Mouse (Mus musculus) lung, postnatal 0 days (tissue): ENCODE data around the gene Boc. TPM values are rescaled to one million over a fixed set of nuclear protein-coding genes. Genes with fewer than 3 reads are reported as not detected.

Experiments
- ATAC-seq: fragments of 200-750 bp; cut with Nextera tagmentation; 2 replicates; pipeline ENCODE4 v1.8.0; 2017; ENCODE audit warnings: moderate library complexity
- DNase-seq: peaks from one replicate; pipeline ENCODE4 v3.0.0-alpha.2; 2016; ENCODE audit warnings: low spot score
- H3K27ac ChIP-seq: fragments of 300-500 bp; sonication (generic); 2 replicates; pipeline ENCODE4 v1.5.1; 2014; ENCODE audit warnings: antibody characterized with exemption, mild to moderate bottlenecking, low read length, mixed read lengths
- H3K27me3 ChIP-seq: fragments of 300-500 bp; sonication (generic); replicated peaks from 2 replicates; pipeline ENCODE4 v1.6.1; 2014; ENCODE audit warnings: low read length, mixed read lengths; ENCODE audit not compliant: insufficient read depth
- H3K36me3 ChIP-seq: fragments of 300-500 bp; sonication (generic); 2 replicates; pipeline ENCODE4 v1.6.1; 2014; ENCODE audit warnings: low read length, mixed read lengths; ENCODE audit not compliant: insufficient read depth
- H3K4me1 ChIP-seq: fragments of 300-500 bp; sonication (generic); 2 replicates; pipeline ENCODE4 v1.6.1; 2014; ENCODE audit warnings: antibody characterized with exemption, low read depth, low read length, mixed read lengths; ENCODE audit not compliant: insufficient read depth
- H3K4me2 ChIP-seq: fragments of 300-500 bp; sonication (generic); replicated peaks from 2 replicates; pipeline ENCODE4 v1.6.1; 2014; ENCODE audit warnings: low read depth, mild to moderate bottlenecking, low read length, moderate library complexity, mixed read lengths
- H3K4me3 ChIP-seq: fragments of 300-500 bp; sonication (generic); 2 replicates; pipeline ENCODE4 v1.5.1; 2014; ENCODE audit warnings: low read depth, low read length
- H3K9ac ChIP-seq: fragments of 300-500 bp; sonication (generic); replicated peaks from 2 replicates; pipeline ENCODE4 v1.6.1; 2014; ENCODE audit warnings: low read depth, mild to moderate bottlenecking
- H3K9me3 ChIP-seq: fragments of 300-500 bp; sonication (generic); 2 replicates; pipeline ENCODE4 v1.6.1; 2016; ENCODE audit warnings: low read length, mixed read lengths
- CTCF ChIP-seq: IDR thresholded peaks from 2 replicates; pipeline ENCODE4 v1.5.1; 2016; ENCODE audit warnings: antibody characterized with exemption, mild to moderate bottlenecking
- EP300 ChIP-seq: IDR thresholded peaks from 2 replicates; pipeline ENCODE4 v1.6.1; 2016; ENCODE audit warnings: antibody characterized with exemption, mild to moderate bottlenecking, control low read depth
- WGBS: fragments of 180-500 bp; shearing (Covaris S2); extraction: QIAGEN DNeasy Blood & Tissue Kit; methylation state at CpG from one replicate; pipeline ENCODE4 v1.1.7; 2014; 5-methylcytosine and 5-hydroxymethylcytosine counted together
- polyA plus RNA-seq: library from polyadenylated mRNA; unstranded; fragments of >200 nt; fragmentation: Nextera tagmentation; extraction: Ambion mirVana; gene quantifications from 2 replicates; pipeline ENCODE4 v1.2.1, GENCODE M21; 2015

Boc gene
- polyA plus RNA-seq, 1 experiment from 2014 or later = 14.1 TPM

GRCm38 (mm10) chr16:44527218-44527905 lies 31.3 kb downstream of the Boc start:
- WGBS = 49% methylated on average over 11 of the region's 11 CpGs
- Histone ChIP-seq H3K36me3 (no peaks in the 10 kb centered on the region), H3K4me2 (no peak overlapping the region), H3K9me3 (no peaks in the 10 kb centered on the region), H3K9ac (no peak overlapping the region), H3K4me1 (no peaks in the 10 kb centered on the region; the same call in 1 of the 2 replicates), H3K4me3 (no peak overlapping the region), H3K27me3 (no peaks in the 10 kb centered on the region), H3K27ac (no peak overlapping the region)
- peak; percentile 4; the same call in 1 of the 2 replicates for ATAC-seq
- TF ChIP-seq CTCF = no peak
- no peak for TF ChIP-seq EP300
- DNase-seq = no peak

DNA sequence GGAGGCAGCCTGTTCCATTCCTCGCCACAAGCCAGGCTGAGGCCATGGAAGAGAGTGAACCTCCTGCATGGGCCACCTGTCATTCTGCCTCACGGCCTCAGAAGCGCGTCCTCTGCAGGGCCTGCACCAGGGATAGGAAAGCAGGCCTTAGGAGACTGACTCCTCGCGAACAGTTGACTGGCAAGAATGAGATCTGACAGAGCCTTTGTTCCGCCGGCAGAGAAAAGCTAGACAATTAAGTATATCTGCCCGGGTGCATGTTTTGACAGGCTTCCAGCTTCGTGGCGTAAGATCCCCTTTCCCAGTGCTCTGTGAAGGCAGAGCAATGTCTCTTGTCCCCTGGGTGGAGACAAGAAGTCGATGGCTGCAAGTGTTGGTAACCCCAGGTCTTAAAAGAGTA lies 32.0 kb downstream of the Boc start:
- no peak for TF ChIP-seq EP300
- TF ChIP-seq CTCF = no peak
- no peaks in the 10 kb centered on the region for H3K36me3 ChIP-seq
- H3K27me3 ChIP-seq = no peaks in the 10 kb centered on the region
- no peak overlapping the region for H3K27ac ChIP-seq
- WGBS = 37% methylated on average over 12 of the region's 12 CpGs
- H3K4me1 ChIP-seq = no peaks in the 10 kb centered on the region; the same call in 1 of the 2 replicates
- no peak overlapping the region for H3K4me3 ChIP-seq
- peak; percentile 58 for DNase-seq
- ATAC-seq = 0 out of 2 replicates have a peak, but pooled peaks have one; percentile 31
- H3K9me3 ChIP-seq = no peaks in the 10 kb centered on the region
- no peak overlapping the region for H3K9ac ChIP-seq
- no peak overlapping the region for H3K4me2 ChIP-seq

- TF ChIP-seq EP300 (no peak), CTCF (no peak)
- H3K9ac ChIP-seq = no peak overlapping the region
- no peak overlapping the region for H3K4me2 ChIP-seq
- H3K27me3 ChIP-seq = no peaks in the 10 kb centered on the region
- H3K9me3 ChIP-seq = no peaks in the 10 kb centered on the region
- WGBS = 83% methylated on average over 1 of the region's 1 CpGs
- ATAC-seq (no peak), DNase-seq (no peak)
- H3K4me1 ChIP-seq = no peaks in the 10 kb centered on the region; the same call in 1 of the 2 replicates
- H3K27ac ChIP-seq = no peak overlapping the region
- no peak overlapping the region for H3K4me3 ChIP-seq
- no peaks in the 10 kb centered on the region for H3K36me3 ChIP-seq
These were observed 32.7 kb downstream of the Boc start for GRCm38 (mm10) chr16:44526044-44526443.

DNA sequence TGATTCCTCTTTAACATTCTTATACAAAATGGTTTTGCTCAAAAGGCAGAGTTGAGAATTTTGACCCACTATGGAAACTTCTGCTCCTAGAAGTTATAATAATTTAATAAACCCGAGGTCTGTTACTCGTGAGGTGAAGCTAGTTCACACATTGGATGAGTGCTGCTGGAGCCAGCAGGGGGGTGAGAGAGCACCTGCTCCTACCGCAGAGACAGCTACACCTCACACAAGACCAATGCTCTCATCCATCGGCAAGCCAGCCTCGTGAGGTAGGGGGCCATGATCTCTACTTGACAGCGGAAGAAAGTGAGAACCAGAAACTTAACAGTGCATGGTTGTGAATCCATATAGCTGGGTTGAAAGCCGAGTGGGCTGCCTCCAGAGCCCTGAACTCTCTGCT lies 35.1 kb downstream of the Boc start:
- TF ChIP-seq EP300 (no peak), CTCF (no peak)
- H3K36me3 ChIP-seq = no peaks in the 10 kb centered on the region
- no peak for ATAC-seq
- H3K27me3 ChIP-seq = no peaks in the 10 kb centered on the region
- no peak overlapping the region for H3K9ac ChIP-seq
- H3K27ac ChIP-seq = no peak overlapping the region
- no peak for DNase-seq
- 78% methylated on average over 7 of the region's 7 CpGs for WGBS
- no peak overlapping the region for H3K4me3 ChIP-seq
- no peaks in the 10 kb centered on the region for H3K9me3 ChIP-seq
- no peak overlapping the region for H3K4me2 ChIP-seq
- no peaks in the 10 kb centered on the region for H3K4me1 ChIP-seq

- H3K4me1 ChIP-seq = no peaks in the 10 kb centered on the region
- ATAC-seq = no peak
- H3K27ac ChIP-seq = no peak overlapping the region
- 73% methylated on average over 6 of the region's 6 CpGs for WGBS
- H3K4me3 ChIP-seq = no peak overlapping the region
- no peaks in the 10 kb centered on the region for H3K27me3 ChIP-seq
- H3K9ac ChIP-seq = no peak overlapping the region
- DNase-seq = peak; percentile 44
- H3K4me2 ChIP-seq = no peak overlapping the region
- TF ChIP-seq EP300 (no peak), CTCF (peak; percentile 28; the same call in 1 of the 2 replicates)
- no peaks in the 10 kb centered on the region for H3K36me3 ChIP-seq
- no peaks in the 10 kb centered on the region for H3K9me3 ChIP-seq
These were observed 42.2 kb downstream of the Boc start for GRCm38 (mm10) chr16:44516498-44516897.

GRCm38 (mm10) chr16:44510521-44511213 lies 48.0 kb downstream of the Boc start:
- ATAC-seq (0 out of 2 replicates have a peak, but pooled peaks have one; percentile 25), DNase-seq (peak; percentile 62)
- H3K9ac ChIP-seq = no peak overlapping the region
- no peak overlapping the region for H3K4me2 ChIP-seq
- H3K27ac ChIP-seq = no peak overlapping the region; the same call in 1 of the 2 replicates
- H3K36me3 ChIP-seq = no peaks in the 10 kb centered on the region
- 57% methylated on average over 13 of the region's 13 CpGs for WGBS
- H3K4me3 ChIP-seq = no peak overlapping the region
- no peaks in the 10 kb centered on the region for H3K4me1 ChIP-seq
- H3K27me3 ChIP-seq = no peaks in the 10 kb centered on the region
- TF ChIP-seq CTCF (no peak), EP300 (no peak)
- no peaks in the 10 kb centered on the region for H3K9me3 ChIP-seq
